Mouse (Mus musculus) stomach, embryonic 16.5 days (tissue): Measurements from ENCODE around the gene Idua. TPM values are rescaled to one million over a fixed set of nuclear protein-coding genes. Genes with fewer than 3 reads are reported as not detected.

Source experiments
- ATAC-seq: fragments of 200-750 bp; cut with Nextera tagmentation; 2 replicates; pipeline ENCODE4 v1.8.0; 2017; ENCODE audit warnings: moderate number of reproducible peaks, moderate TSS enrichment; ENCODE audit not compliant: insufficient read depth, low FRiP score
- H3K27ac ChIP-seq: fragments of 300-500 bp; sonication (generic); 2 replicates; pipeline ENCODE4 v1.5.1; 2014; ENCODE audit warnings: low read length
- H3K27me3 ChIP-seq: fragments of 300-500 bp; sonication (generic); 2 replicates; pipeline ENCODE4 v1.6.1; 2014; ENCODE audit warnings: low read length, control low read depth, mixed read lengths; ENCODE audit not compliant: control insufficient read depth, insufficient read depth
- H3K36me3 ChIP-seq: fragments of 300-500 bp; sonication (generic); 2 replicates; pipeline ENCODE4 v1.6.1; 2014; ENCODE audit warnings: low read length; ENCODE audit not compliant: control insufficient read depth, insufficient read depth
- H3K4me1 ChIP-seq: fragments of 300-500 bp; sonication (generic); 2 replicates; pipeline ENCODE4 v1.6.1; 2014; ENCODE audit warnings: low read length, control low read depth, mixed read lengths; ENCODE audit not compliant: control insufficient read depth, insufficient read depth
- H3K4me2 ChIP-seq: fragments of 300-500 bp; sonication (generic); 2 replicates; pipeline ENCODE4 v1.6.1; 2014; ENCODE audit warnings: low read depth, low read length, mixed read lengths
- H3K4me3 ChIP-seq: fragments of 300-500 bp; sonication (generic); replicated peaks from 2 replicates; pipeline ENCODE4 v1.5.1; 2014; ENCODE audit warnings: mild to moderate bottlenecking, low read length
- H3K9ac ChIP-seq: fragments of 300-500 bp; sonication (generic); 2 replicates; pipeline ENCODE4 v1.6.1; 2014; ENCODE audit warnings: low read length
- H3K9me3 ChIP-seq: fragments of 300-500 bp; sonication (generic); replicated peaks from 2 replicates; pipeline ENCODE4 v1.6.1; 2016; ENCODE audit warnings: low read length, control low read depth; ENCODE audit not compliant: control insufficient read depth
- WGBS: fragments of 180-500 bp; shearing (Covaris S2); extraction: QIAGEN DNeasy Blood & Tissue Kit; methylation state at CpG from one replicate; pipeline ENCODE4 v1.1.7; 2014; 5-methylcytosine and 5-hydroxymethylcytosine counted together
- polyA plus RNA-seq: library from polyadenylated mRNA; unstranded; fragments of >200 nt; fragmentation: Nextera tagmentation; extraction: Ambion mirVana; gene quantifications from 2 replicates; pipeline ENCODE4 v1.2.1, GENCODE M21; 2015

Idua gene
- polyA plus RNA-seq, 1 experiment from 2014 or later: 15.2 TPM

DNA sequence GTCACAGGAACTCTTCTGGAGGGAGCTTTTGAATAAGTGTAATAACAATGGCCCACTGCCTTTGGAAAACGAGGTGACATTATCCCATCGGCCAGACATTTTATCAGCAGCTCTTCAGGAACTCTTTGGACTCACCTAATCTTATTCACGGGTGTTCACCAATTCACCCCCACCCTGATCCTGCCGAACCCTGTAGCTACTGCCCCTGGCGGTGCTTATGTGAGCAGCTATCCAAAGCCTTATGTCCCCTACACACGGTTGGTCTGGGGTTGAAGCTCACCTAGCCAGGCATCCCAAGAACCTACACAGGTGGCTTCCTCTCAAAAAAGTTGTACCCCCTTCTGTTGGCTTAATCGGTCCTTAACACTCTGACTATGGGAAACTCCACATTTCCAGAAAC lies 59.6 kb downstream of the Idua start:
- no peaks in the 10 kb centered on the region for H3K36me3 ChIP-seq
- no peak overlapping the region for H3K4me3 ChIP-seq
- H3K27ac ChIP-seq: no peak overlapping the region
- H3K4me1 ChIP-seq: no peaks in the 10 kb centered on the region
- no peak for ATAC-seq
- no peaks in the 10 kb centered on the region for H3K27me3 ChIP-seq
- H3K4me2 ChIP-seq: no peak overlapping the region
- H3K9me3 ChIP-seq: no peaks in the 10 kb centered on the region
- 61% methylated on average over 7 of the region's 7 CpGs for WGBS
- H3K9ac ChIP-seq: no peak overlapping the region

GRCm38 (mm10) chr5:108724006-108724405 lies 63.9 kb downstream of the Idua start:
- H3K4me1 ChIP-seq: no peaks in the 10 kb centered on the region
- 50% methylated on average over 2 of the region's 2 CpGs for WGBS
- ATAC-seq: no peak
- H3K27ac ChIP-seq: no peak overlapping the region
- H3K9me3 ChIP-seq: no peaks in the 10 kb centered on the region
- no peak overlapping the region for H3K4me2 ChIP-seq
- no peaks in the 10 kb centered on the region for H3K27me3 ChIP-seq
- H3K36me3 ChIP-seq: no peaks in the 10 kb centered on the region
- no peak overlapping the region for H3K9ac ChIP-seq
- H3K4me3 ChIP-seq: no peak overlapping the region

GRCm38 (mm10) chr5:108726557-108727248 lies 66.6 kb downstream of the Idua start:
- H3K4me3 ChIP-seq: no peak overlapping the region
- H3K36me3 ChIP-seq: no peaks in the 10 kb centered on the region
- no peaks in the 10 kb centered on the region for H3K9me3 ChIP-seq
- no peaks in the 10 kb centered on the region for H3K27me3 ChIP-seq
- ATAC-seq: peak; percentile 82; the same call in 1 of the 2 replicates
- no peak overlapping the region for H3K9ac ChIP-seq
- 24% methylated on average over 5 of the region's 5 CpGs for WGBS
- no peak overlapping the region for H3K27ac ChIP-seq
- H3K4me2 ChIP-seq: no peak overlapping the region
- H3K4me1 ChIP-seq: no peaks in the 10 kb centered on the region

DNA sequence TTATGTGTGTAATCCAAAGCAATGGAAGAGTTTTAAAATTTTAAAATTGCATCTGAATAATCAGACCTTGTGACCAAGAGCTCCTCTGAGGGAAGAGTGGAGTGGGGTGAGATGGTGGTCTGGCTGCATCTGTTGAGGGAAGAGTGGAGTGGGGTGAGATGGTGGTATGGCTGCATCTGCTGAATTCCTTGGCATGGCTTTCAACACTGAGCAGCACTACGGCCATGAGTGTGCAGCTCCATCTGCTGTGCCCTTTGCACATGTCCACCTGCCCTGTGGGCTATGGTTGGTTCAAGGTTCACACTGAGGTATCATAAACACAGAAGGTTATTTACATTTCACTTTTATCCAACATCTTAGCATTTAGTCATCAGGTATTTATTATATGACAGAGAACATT lies 67.3 kb downstream of the Idua start:
- 72% methylated on average over 1 of the region's 1 CpGs for WGBS
- Histone ChIP-seq H3K27me3 (no peaks in the 10 kb centered on the region), H3K27ac (no peak overlapping the region), H3K36me3 (no peaks in the 10 kb centered on the region), H3K4me3 (no peak overlapping the region), H3K4me1 (no peaks in the 10 kb centered on the region), H3K9me3 (no peaks in the 10 kb centered on the region), H3K9ac (no peak overlapping the region), H3K4me2 (no peak overlapping the region)
- no peak for ATAC-seq

Other genes with a start within 250 kb of the Idua start
- gene Atp5k, start 225.9 kb upstream of the Idua start, polyA plus RNA-seq: 366 and 477 TPM in 2 replicates
- gene Mfsd7a, start 211.4 kb upstream of the Idua start, polyA plus RNA-seq: 0.67 and 0.69 TPM in 2 replicates
- 16.2 and 19.1 TPM in 2 replicates for gene Pcgf3, start 199.1 kb upstream of the Idua start, polyA plus RNA-seq
- 2.9 and 3.4 TPM in 2 replicates for gene Cplx1, start 110.3 kb upstream of the Idua start, polyA plus RNA-seq
- 62.9 and 67.9 TPM in 2 replicates for gene Gak, start 30.6 kb upstream of the Idua start, polyA plus RNA-seq
- gene Tmem175, start 30.6 kb upstream of the Idua start, polyA plus RNA-seq: 27.1 and 27.7 TPM in 2 replicates
- gene Dgkq, start 9.3 kb downstream of the Idua start, polyA plus RNA-seq: 10.7 and 14.5 TPM in 2 replicates
- 1.8 and 3.0 TPM in 2 replicates for gene Slc26a1, start 15.2 kb downstream of the Idua start, polyA plus RNA-seq
- 7.8 and 11.7 TPM in 2 replicates for gene Fgfrl1, start 32.1 kb downstream of the Idua start, polyA plus RNA-seq
- gene Rnf212, start 114.7 kb downstream of the Idua start, polyA plus RNA-seq: 0.43 and 0.85 TPM in 2 replicates
- 5.3 and 7.6 TPM in 2 replicates for gene Tmed11, start 135.0 kb downstream of the Idua start, polyA plus RNA-seq
- gene Vmn2r8, start 148.5 kb downstream of the Idua start, polyA plus RNA-seq: 0.02 TPM in 1 of 2 replicates, not detected in the other
- gene Vmn2r9, start 192.3 kb downstream of the Idua start, polyA plus RNA-seq: not detected in 2 replicates